Mouse (Mus musculus): Measurements from ENCODE around the gene Serpina9.
"Not testable (repeated sequence)": the region's sequence is repeated elsewhere in the genome, so short reads cannot be mapped to it uniquely, and the experiment has no call there.

Gene Serpina9

GRCm38 (mm10) chr12:103989857-103990256 is 23.7 kb downstream of the Serpina9 start, which contains the start of gene Serpina11:
Serpina11 (minus strand) TSS chr12:103989957.
- DNase-seq (ENCODE audit: low spot score in 2 of 2) = no peak

GRCm38 (mm10) chr12:103989514-103989767 is 24.1 kb downstream of the Serpina9 start:
- no peak for DNase-seq (ENCODE audit: low spot score in 2 of 2)

- no peak for DNase-seq (ENCODE audit: low spot score in 2 of 2)
These were observed 24.6 kb downstream of the Serpina9 start for GRCm38 (mm10) chr12:103988754-103989513.

- DNase-seq (ENCODE audit: low spot score in 2 of 2) = no peak
These were observed 27.7 kb downstream of the Serpina9 start for GRCm38 (mm10) chr12:103985868-103986267.

GRCm38 (mm10) chr12:103984935-103985334 is 28.6 kb downstream of the Serpina9 start:
- peak in 1 of 2 experiments; percentile 64 for DNase-seq (ENCODE audit: low spot score in 2 of 2)

- no peak for DNase-seq (ENCODE audit: low spot score in 2 of 2)
These were observed 31.8 kb downstream of the Serpina9 start for GRCm38 (mm10) chr12:103981646-103982360.

GRCm38 (mm10) chr12:103978294-103978693 is 35.3 kb downstream of the Serpina9 start:
- DNase-seq (ENCODE audit: low spot score in 2 of 2) = no peak

GRCm38 (mm10) chr12:103977846-103978245 is 35.7 kb downstream of the Serpina9 start:
- DNase-seq (ENCODE audit: low spot score in 2 of 2) = no peak

GRCm38 (mm10) chr12:103977060-103977459 is 36.5 kb downstream of the Serpina9 start:
- DNase-seq (ENCODE audit: low spot score in 2 of 2) = no peak

GRCm38 (mm10) chr12:103971080-103971479 is 42.5 kb downstream of the Serpina9 start:
- DNase-seq (ENCODE audit: low spot score in 2 of 2) = peak in 1 of 2 experiments; percentile 28

- DNase-seq (ENCODE audit: low spot score in 2 of 2) = no peak
These were observed 43.9 kb downstream of the Serpina9 start for GRCm38 (mm10) chr12:103969577-103970116.

GRCm38 (mm10) chr12:103966761-103967160 is 46.8 kb downstream of the Serpina9 start:
- no peak for DNase-seq (ENCODE audit: low spot score in 2 of 2)

GRCm38 (mm10) chr12:103963288-103963687 is 50.3 kb downstream of the Serpina9 start:
- no peak for DNase-seq (ENCODE audit: low spot score in 2 of 2)

GRCm38 (mm10) chr12:103962860-103963259 is 50.7 kb downstream of the Serpina9 start:
- no peak for DNase-seq (ENCODE audit: low spot score in 2 of 2)

- no peak for DNase-seq (ENCODE audit: low spot score in 2 of 2)
These were observed 51.2 kb downstream of the Serpina9 start for GRCm38 (mm10) chr12:103962337-103962736.

- DNase-seq (ENCODE audit: low spot score in 2 of 2) = no peak
These were observed 51.8 kb downstream of the Serpina9 start for GRCm38 (mm10) chr12:103961716-103962115.

GRCm38 (mm10) chr12:103958798-103959197 is 54.8 kb downstream of the Serpina9 start, which contains the start of gene Serpina1e:
Serpina1e (minus strand) TSS chr12:103958975.
- no peak for DNase-seq (ENCODE audit: low spot score in 2 of 2)

GRCm38 (mm10) chr12:103956555-103956954 is 57.0 kb downstream of the Serpina9 start:
- DNase-seq (ENCODE audit: low spot score in 2 of 2) = not testable (repeated sequence)

- DNase-seq (ENCODE audit: low spot score in 2 of 2) = not testable (repeated sequence)
These were observed 60.6 kb downstream of the Serpina9 start for GRCm38 (mm10) chr12:103952972-103953371.

- no peak for DNase-seq (ENCODE audit: low spot score in 2 of 2)
These were observed 67.3 kb downstream of the Serpina9 start for GRCm38 (mm10) chr12:103946243-103946642.
